Mouse (Mus musculus) lung, postnatal 4 days (tissue): Measurements from ENCODE around the gene Ear6.

Experiments
- DNase-seq, 2 experiments: peaks; one replicate each; pipeline ENCODE4 v3.0.0; 2021

Ear6 gene

DNA sequence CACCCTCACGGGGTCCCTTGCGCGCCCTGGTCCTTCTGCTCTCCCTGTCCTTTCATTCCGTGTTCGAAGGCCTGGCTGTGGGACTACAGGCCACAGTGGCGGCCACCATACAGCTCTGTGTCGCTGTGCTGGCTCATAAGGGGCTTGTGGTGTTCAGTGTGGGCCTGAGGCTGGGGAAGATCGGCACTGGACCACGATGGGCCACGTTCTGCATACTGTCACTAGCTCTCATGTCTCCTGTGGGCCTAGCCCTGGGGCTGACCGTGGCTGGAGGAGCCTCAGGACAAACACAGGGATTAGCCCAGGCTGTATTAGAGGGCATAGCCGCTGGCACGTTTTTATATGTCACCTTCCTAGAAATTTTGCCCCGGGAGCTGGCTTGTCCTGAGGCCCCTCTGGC, 41.6 kb downstream of the Ear6 start:
- no peak for DNase-seq

DNA sequence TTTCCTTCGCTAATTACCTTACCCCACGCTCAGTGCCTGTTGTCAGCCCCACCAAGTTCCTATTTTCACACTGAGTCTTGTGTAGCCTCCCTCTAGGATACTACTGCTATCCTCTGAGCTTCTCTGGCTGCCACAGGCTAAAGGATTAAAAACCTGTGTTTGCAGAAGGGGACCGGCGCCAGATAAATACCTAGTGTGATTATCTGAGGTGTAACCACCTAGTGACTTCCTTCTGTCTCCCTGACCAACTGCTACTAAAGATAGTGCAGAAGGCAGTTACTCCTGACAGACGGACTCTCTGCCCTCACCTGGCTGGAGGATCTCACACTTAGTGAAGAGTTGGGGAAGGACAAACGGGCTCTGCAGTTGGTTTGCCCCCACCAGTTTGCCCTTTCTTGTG, 42.5 kb downstream of the Ear6 start:
- no peak for DNase-seq

DNA sequence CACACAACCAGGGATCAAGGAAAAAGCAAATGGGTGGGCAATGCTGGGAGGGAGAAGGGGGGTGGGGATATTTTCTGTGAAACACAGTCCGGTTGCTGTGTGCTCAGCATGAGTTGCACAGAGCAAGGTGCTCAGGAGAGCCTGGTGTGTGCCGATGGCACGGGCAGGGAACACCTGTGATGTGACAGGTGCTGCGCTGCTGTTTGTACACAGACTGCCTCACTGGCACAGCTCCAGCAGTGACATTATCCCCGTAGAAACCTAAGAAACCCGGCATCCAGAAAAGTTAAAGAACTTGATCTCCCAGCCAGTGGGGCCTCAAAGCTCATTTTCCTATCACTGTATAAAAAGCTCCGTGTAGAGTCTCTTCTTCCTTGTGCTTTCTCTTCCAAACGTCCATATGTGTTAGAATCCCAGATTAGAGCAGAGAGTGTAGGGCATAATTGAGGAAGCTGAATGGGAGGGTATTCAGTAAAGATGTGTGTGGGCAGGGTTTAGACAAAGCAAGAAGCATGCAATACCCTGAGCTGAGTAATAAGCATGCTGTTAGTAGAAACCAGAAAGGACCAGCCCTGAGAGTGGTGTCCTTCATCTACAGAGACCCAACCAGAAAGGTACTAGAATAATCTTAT, 43.2 kb downstream of the Ear6 start:
- no peak for DNase-seq

DNA sequence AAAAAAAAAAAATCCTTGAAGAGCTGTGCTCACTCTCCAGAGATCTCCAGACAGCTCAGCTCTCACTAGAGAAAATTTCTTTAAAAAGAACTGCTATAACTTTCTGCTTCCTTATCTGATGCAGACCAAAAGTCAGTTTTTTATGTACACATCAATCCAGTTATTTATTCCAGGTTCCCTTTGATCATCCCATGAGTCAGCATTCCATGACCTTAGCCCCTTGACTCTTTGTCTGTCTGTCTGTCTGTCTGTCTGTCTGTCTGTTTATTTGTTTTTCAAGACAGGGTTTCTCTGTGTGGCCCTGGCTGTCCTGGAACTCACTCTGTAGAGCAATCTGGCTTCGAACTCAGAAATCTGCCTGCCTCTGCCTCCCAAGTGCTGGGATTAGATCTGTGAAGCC, 45.9 kb downstream of the Ear6 start:
- DNase-seq, result no peak

DNA sequence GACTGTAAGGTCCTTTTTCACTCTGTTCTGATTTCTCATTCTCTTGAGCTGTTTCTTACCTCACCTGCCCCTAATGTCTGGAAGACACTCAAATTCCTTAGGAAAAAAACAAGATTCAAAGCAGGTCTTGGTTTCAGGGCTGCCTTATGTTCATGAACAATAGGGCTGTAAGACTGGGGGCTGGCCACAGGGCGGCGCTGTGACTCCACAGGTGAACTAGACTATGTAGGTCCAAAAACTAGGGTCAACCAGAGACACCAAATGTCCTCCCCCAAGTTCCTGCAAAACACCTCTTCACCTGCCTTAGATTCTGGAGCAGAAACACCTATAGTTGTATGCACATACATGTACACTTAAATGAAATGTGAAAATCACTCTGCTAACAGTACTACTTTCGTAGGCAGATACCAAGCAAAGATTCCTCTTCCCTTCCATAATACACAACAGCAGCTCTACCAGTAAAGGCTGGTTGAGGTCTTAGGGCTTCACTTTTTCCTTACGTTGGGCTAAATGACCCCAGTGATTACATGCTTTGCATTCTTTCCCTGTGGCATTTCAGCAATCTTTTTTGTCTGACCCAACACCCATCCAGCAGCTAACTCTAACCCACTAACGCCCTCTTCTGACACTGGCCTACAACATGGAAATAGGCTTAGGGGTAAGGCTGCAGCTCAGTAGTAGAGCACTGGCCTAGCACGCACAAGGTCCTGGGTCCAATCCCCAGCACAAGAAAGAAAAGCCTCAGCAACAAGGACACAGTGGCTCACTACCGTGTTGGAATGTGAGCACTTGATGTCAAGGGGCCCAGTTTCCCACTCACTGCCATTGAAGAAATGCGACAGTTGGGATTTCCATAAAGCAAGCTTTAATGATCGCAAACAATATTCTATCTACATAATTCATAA, 49.6 kb downstream of the Ear6 start:
- DNase-seq, result peak; percentile 68 to 82

DNA sequence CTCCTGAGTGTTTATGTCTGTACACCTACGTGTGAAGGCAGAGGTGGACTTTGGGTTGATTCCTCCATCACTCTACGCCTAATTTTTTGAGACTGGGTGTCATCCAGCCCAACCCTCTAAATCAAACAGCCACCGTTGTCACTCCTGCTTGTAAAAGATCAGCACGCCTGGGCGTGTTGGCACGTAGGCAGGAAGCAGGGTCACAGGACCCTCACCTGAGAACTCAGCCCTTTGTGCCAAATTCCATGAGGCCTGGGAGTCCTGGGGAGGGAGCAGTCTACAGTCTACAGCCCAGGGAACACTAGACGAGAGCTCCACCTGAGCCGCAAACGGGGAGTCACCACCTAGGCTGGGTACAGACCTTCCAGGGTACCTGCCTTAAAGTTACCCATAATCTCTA, 50.3 kb downstream of the Ear6 start:
- DNase-seq, result no peak
